Mouse (Mus musculus) natural killer cell, adult 2 months (primary cell): ENCODE measurements around the gene Lrrc66.

Experiments
- DNase-seq, 2 experiments: peaks; one replicate each; pipeline ENCODE4 v3.0.0; 2022; ENCODE audit warnings: low spot score in 2 of 2

The Lrrc66 gene

GRCm38 (mm10) chr5:73558756-73559155, 73.6 kb downstream of the Lrrc66 start:
- no peak for DNase-seq

GRCm38 (mm10) chr5:73556733-73557425, 75.4 kb downstream of the Lrrc66 start:
- no peak for DNase-seq
